Mouse (Mus musculus): ENCODE measurements at regions not wholly inside any gene's neighbourhood (a gene's known extent, or its start where the extent isn't known, plus 50 kb on each side); places are given as distances from the start of the nearest gene placed in this dataset.

DNA sequence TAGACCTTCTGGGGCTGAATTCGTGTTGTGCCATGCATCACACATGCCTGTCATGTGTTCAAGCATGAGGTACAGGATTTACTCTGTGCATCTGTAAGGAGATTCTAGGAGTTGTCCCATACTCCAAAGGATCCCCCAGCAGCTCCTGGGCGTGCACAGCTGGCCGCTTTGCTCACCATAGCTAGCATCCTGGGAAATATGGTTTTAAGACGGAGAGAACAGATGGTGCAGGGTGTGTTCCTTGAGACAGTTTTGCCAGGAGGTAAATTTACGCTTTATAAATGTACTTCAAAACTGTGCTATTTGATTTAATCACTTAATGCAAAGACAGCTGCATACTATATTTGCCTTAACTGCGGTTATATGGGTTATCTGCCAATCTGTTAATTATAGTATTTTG lies 220.6 kb downstream of the Mpdz start:
- WGBS: 85% methylated on average over 6 of the region's 6 CpGs
- H3K9me3 ChIP-seq (ENCODE audit: control insufficient read depth, low read length): no peaks in the 10 kb centered on the region

GRCm38 (mm10) chr4:81222468-81223175 lies 220.0 kb downstream of the Mpdz start:
- H3K4me1 ChIP-seq (ENCODE audit: control insufficient read depth, insufficient read depth, low read length): peaks cover 3% of the 10 kb centered on the region; the same call in 1 of the 2 replicates
- no peak overlapping the region for H3K4me3 ChIP-seq (ENCODE audit: low read depth, low read length)
- no peak overlapping the region for H3K4me2 ChIP-seq (ENCODE audit: low read depth, severe bottlenecking)
- H3K9ac ChIP-seq (ENCODE audit: low read length): no peak overlapping the region
- no peak for DNase-seq (ENCODE audit: low spot score)
- no peak overlapping the region for H3K27ac ChIP-seq (replicated peaks; ENCODE audit: low read depth, low read length)
- H3K36me3 ChIP-seq (ENCODE audit: control insufficient read depth, insufficient read depth, low read length): no peaks in the 10 kb centered on the region
- 65% methylated on average over 5 of the region's 5 CpGs for WGBS
- no peak for ATAC-seq (ENCODE audit: insufficient number of reproducible peaks, low FRiP score, low TSS enrichment, low read depth)
- no peaks in the 10 kb centered on the region for H3K9me3 ChIP-seq (ENCODE audit: control insufficient read depth, low read length)
- H3K27me3 ChIP-seq (ENCODE audit: control insufficient read depth, insufficient read depth, low read length): no peaks in the 10 kb centered on the region

More for the DNA sequence above, 220.6 kb downstream of the Mpdz start:
- DNase-seq (ENCODE audit: low spot score): no peak
- Histone ChIP-seq H3K4me3 (ENCODE audit: low read depth, low read length) (no peak overlapping the region), H3K27ac (replicated peaks; ENCODE audit: low read depth, low read length) (no peak overlapping the region), H3K9ac (ENCODE audit: low read length) (no peak overlapping the region), H3K4me1 (ENCODE audit: control insufficient read depth, insufficient read depth, low read length) (peaks cover 3% of the 10 kb centered on the region; the same call in 1 of the 2 replicates), H3K4me2 (ENCODE audit: low read depth, severe bottlenecking) (no peak overlapping the region), H3K27me3 (ENCODE audit: control insufficient read depth, insufficient read depth, low read length) (no peaks in the 10 kb centered on the region), H3K36me3 (ENCODE audit: control insufficient read depth, insufficient read depth, low read length) (no peaks in the 10 kb centered on the region)
- ATAC-seq (ENCODE audit: insufficient number of reproducible peaks, low FRiP score, low TSS enrichment, low read depth): no peak
